Mouse (Mus musculus) heart, embryonic 12.5 days (tissue): ENCODE measurements at regions not wholly inside any gene's neighbourhood (a gene's known extent, or its start where the extent isn't known, plus 50 kb on each side); places are given as distances from the start of the nearest gene placed in this dataset.
A peak's percentile ranks its signal among the peaks of the same experiment; 100 is the strongest.

Experiments
- ATAC-seq: fragments of 200-750 bp; cut with Nextera tagmentation; 2 replicates; pipeline ENCODE4 v1.8.0; 2017; ENCODE audit warnings: moderate TSS enrichment, moderate library complexity; ENCODE audit not compliant: insufficient number of reproducible peaks, low FRiP score
- H3K27ac ChIP-seq: fragments of 300-500 bp; sonication (generic); 2 replicates; pipeline ENCODE4 v1.5.1; 2016; ENCODE audit warnings: mild to moderate bottlenecking, moderate library complexity; ENCODE audit not compliant: poor library complexity, severe bottlenecking
- H3K27me3 ChIP-seq: fragments of 300-500 bp; sonication (generic); replicated peaks from 2 replicates; pipeline ENCODE4 v1.6.1; 2016; ENCODE audit warnings: mild to moderate bottlenecking, moderate library complexity
- H3K36me3 ChIP-seq: fragments of 300-500 bp; sonication (generic); 2 replicates; pipeline ENCODE4 v1.6.1; 2016; ENCODE audit warnings: mild to moderate bottlenecking, moderate library complexity
- H3K4me1 ChIP-seq: fragments of 300-500 bp; sonication (generic); replicated peaks from 2 replicates; pipeline ENCODE4 v1.6.1; 2016; ENCODE audit warnings: mild to moderate bottlenecking
- H3K4me2 ChIP-seq: fragments of 300-500 bp; sonication (generic); 2 replicates; pipeline ENCODE4 v1.6.1; 2016; ENCODE audit warnings: mild to moderate bottlenecking, moderate library complexity
- H3K4me3 ChIP-seq: fragments of 300-500 bp; sonication (generic); 2 replicates; pipeline ENCODE4 v1.5.1; 2016; ENCODE audit warnings: mild to moderate bottlenecking
- H3K9ac ChIP-seq: fragments of 300-500 bp; sonication (generic); 2 replicates; pipeline ENCODE4 v1.6.1; 2016; ENCODE audit warnings: mild to moderate bottlenecking, moderate library complexity
- H3K9me3 ChIP-seq: fragments of 300-500 bp; sonication (generic); replicated peaks from 2 replicates; pipeline ENCODE4 v1.6.1; 2016; ENCODE audit warnings: mild to moderate bottlenecking, moderate library complexity
- WGBS: fragments of 180-500 bp; shearing (Covaris S2); methylation state at CpG from one replicate; pipeline ENCODE4 v1.1.7; 2016; 5-methylcytosine and 5-hydroxymethylcytosine counted together

DNA sequence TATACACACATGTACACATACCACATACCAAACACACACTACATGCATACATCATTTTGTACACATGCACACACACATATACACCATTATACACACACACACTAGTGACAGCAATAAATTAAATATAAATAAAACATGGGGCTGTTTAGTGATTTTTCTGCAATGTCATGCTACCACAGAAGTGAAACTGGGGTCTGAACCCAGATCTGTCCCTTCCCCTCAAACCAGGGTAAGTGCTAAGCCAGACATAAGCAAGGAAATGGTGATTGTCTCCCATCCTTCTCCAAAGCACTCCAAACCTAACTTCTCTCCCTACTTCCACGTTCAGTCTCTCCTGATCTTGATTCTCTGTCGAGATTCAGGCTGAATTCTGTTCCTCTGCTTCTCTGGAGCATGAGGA is 109.3 kb downstream of the Tbx19 start:
- peaks cover 26% of the 10 kb centered on the region for H3K4me1 ChIP-seq

GRCm38 (mm10) chr1:165050176-165050575 is 110.4 kb downstream of the Tbx19 start:
- Histone ChIP-seq H3K9me3 (no peaks in the 10 kb centered on the region), H3K4me3 (no peak overlapping the region), H3K4me2 (no peak overlapping the region), H3K36me3 (no peaks in the 10 kb centered on the region), H3K27me3 (no peaks in the 10 kb centered on the region), H3K4me1 (peaks cover 32% of the 10 kb centered on the region), H3K27ac (no peak overlapping the region), H3K9ac (no peak overlapping the region)
- 65% methylated on average over 4 of the region's 4 CpGs for WGBS
- no peak for ATAC-seq

More for the DNA sequence above, 109.3 kb downstream of the Tbx19 start:
- 64% methylated on average over 2 of the region's 2 CpGs for WGBS
- Histone ChIP-seq H3K27ac (no peak overlapping the region), H3K9ac (no peak overlapping the region), H3K27me3 (no peaks in the 10 kb centered on the region), H3K4me3 (no peak overlapping the region), H3K36me3 (no peaks in the 10 kb centered on the region), H3K4me2 (no peak overlapping the region), H3K9me3 (no peaks in the 10 kb centered on the region)
- no peak for ATAC-seq

GRCm38 (mm10) chr1:165046637-165047036 is 111.3 kb upstream of the Xcl1 start:
- Histone ChIP-seq H3K9me3 (no peaks in the 10 kb centered on the region), H3K4me3 (no peak overlapping the region), H3K9ac (peak overlapping the region; percentile 42; the same call in 1 of the 2 replicates), H3K27me3 (no peaks in the 10 kb centered on the region), H3K4me1 (peaks cover 54% of the 10 kb centered on the region), H3K36me3 (no peaks in the 10 kb centered on the region), H3K4me2 (peak overlapping the region; percentile 35), H3K27ac (peak overlapping the region; percentile 92)
- WGBS, result 6% methylated on average over 7 of the region's 7 CpGs
- ATAC-seq, result peak; percentile 89

GRCm38 (mm10) chr1:165046056-165046455 is 110.7 kb upstream of the Xcl1 start:
- H3K9ac ChIP-seq, result peak overlapping the region; percentile 42; the same call in 1 of the 2 replicates
- peak overlapping the region; percentile 35 for H3K4me2 ChIP-seq
- H3K4me3 ChIP-seq, result no peak overlapping the region
- H3K36me3 ChIP-seq, result no peaks in the 10 kb centered on the region
- no peaks in the 10 kb centered on the region for H3K9me3 ChIP-seq
- H3K27ac ChIP-seq, result peak overlapping the region; percentile 92
- H3K4me1 ChIP-seq, result peaks cover 54% of the 10 kb centered on the region
- no peaks in the 10 kb centered on the region for H3K27me3 ChIP-seq
- 57% methylated on average over 4 of the region's 4 CpGs for WGBS
- ATAC-seq, result no peak

DNA sequence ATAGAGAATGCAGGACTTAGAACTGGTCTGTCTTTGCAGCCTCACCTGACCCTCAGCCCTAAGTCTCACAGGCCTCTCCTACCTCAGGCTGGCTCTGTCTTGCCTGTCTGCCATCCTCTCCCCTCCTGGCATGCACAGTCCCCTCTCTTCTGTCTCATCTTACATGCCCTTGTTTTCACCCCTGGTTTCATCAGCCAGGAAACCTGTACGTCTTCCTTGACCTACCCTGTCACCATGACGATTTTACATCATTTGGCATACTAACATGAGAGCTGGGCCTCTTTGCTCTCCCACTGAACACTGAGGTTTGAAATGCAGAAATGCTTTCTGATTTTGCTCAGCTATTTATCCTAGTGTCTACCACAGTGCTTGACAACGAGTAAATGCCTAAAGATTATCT is 108.0 kb upstream of the Xcl1 start:
- no peaks in the 10 kb centered on the region for H3K9me3 ChIP-seq
- no peaks in the 10 kb centered on the region for H3K36me3 ChIP-seq
- ATAC-seq, result no peak
- H3K4me1 ChIP-seq, result peaks cover 51% of the 10 kb centered on the region
- H3K27me3 ChIP-seq, result no peaks in the 10 kb centered on the region
- 32% methylated on average over 3 of the region's 3 CpGs for WGBS
- 0 out of 2 replicates have a peak overlapping the region, but pooled peaks have one; percentile 1 for H3K27ac ChIP-seq
- no peak overlapping the region for H3K4me2 ChIP-seq
- no peak overlapping the region for H3K9ac ChIP-seq
- no peak overlapping the region for H3K4me3 ChIP-seq

DNA sequence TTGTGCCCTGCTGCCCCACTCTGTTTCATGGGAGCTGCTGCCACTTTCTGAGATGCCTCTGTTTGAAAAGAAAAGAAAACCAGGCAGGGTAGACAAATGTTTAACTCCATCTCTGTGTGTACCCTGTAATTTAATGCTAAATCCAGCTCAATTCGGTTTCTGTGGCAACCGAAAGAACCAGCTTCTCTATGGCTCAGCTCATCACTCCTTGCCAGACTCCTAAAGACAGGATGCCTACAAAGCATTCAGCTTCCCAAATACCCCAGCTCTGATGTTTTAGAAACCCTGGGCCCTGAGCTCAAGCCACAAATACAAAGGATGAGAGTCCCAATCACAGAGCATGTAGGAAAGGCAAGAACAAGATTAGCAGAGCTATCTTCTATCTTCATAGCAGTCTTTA is 106.8 kb upstream of the Xcl1 start:
- H3K27me3 ChIP-seq, result no peaks in the 10 kb centered on the region
- no peak overlapping the region for H3K9ac ChIP-seq
- no peaks in the 10 kb centered on the region for H3K36me3 ChIP-seq
- no peak overlapping the region for H3K4me3 ChIP-seq
- no peak overlapping the region for H3K27ac ChIP-seq
- no peaks in the 10 kb centered on the region for H3K9me3 ChIP-seq
- 84% methylated on average over 2 of the region's 2 CpGs for WGBS
- no peak for ATAC-seq
- H3K4me2 ChIP-seq, result no peak overlapping the region
- peaks cover 41% of the 10 kb centered on the region for H3K4me1 ChIP-seq

GRCm38 (mm10) chr1:165036631-165037030 is 101.3 kb upstream of the Xcl1 start:
- 72% methylated on average over 3 of the region's 3 CpGs for WGBS
- Histone ChIP-seq H3K9ac (no peak overlapping the region), H3K27ac (no peak overlapping the region), H3K4me3 (no peak overlapping the region), H3K4me1 (peaks cover 18% of the 10 kb centered on the region), H3K4me2 (no peak overlapping the region), H3K27me3 (no peaks in the 10 kb centered on the region), H3K9me3 (no peaks in the 10 kb centered on the region), H3K36me3 (no peaks in the 10 kb centered on the region)
- no peak for ATAC-seq

- 70% methylated on average over 1 of the region's 1 CpGs for WGBS
- Histone ChIP-seq H3K4me2 (no peak overlapping the region), H3K9me3 (no peaks in the 10 kb centered on the region), H3K27ac (no peak overlapping the region), H3K4me1 (peaks cover 18% of the 10 kb centered on the region), H3K4me3 (no peak overlapping the region), H3K9ac (no peak overlapping the region), H3K27me3 (no peaks in the 10 kb centered on the region), H3K36me3 (no peaks in the 10 kb centered on the region)
- ATAC-seq, result no peak
Measured at GRCm38 (mm10) chr1:165035618-165036017, 100.3 kb upstream of the Xcl1 start.

DNA sequence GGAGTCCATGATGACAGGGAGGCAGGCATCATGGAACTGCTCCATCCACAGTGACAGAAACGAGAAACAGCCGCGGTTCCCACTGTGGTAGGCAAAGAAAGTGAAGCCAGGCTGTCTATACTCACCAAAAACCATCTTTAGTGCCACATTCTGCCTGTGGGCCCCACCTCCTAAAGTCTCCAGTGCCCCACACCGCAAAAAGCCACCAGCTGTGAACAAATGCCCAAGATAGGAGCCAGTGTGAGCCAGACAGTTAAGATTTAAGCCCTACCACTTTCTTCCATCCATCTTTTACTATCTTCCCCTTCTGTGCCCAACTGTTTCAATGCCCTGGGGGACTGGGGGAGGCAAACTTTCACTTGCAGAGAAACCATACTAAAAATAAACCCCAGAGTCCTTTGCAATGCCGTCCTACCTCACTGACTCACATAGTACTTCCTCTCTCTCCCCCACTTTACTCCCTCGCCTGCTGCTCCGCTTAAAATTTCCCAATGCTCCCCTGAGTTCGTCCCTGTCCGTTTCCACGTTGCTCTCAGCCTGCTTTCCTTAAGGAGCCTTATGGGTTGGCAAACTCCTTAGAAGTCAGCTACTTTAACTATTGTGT is 85.7 kb upstream of the Xcl1 start:
- Histone ChIP-seq H3K9ac (no peak overlapping the region), H3K9me3 (no peaks in the 10 kb centered on the region), H3K27me3 (no peaks in the 10 kb centered on the region), H3K36me3 (no peaks in the 10 kb centered on the region), H3K4me1 (peaks cover 23% of the 10 kb centered on the region), H3K27ac (peak overlapping the region; percentile 63), H3K4me3 (no peak overlapping the region), H3K4me2 (no peak overlapping the region)
- no peak for ATAC-seq
- WGBS, result 44% methylated on average over 10 of the region's 10 CpGs

- H3K36me3 ChIP-seq, result no peaks in the 10 kb centered on the region
Measured at GRCm38 (mm10) chr1:165018692-165019309, 83.5 kb upstream of the Xcl1 start.

GRCm38 (mm10) chr1:165018236-165018635 is 82.9 kb upstream of the Xcl1 start:
- no peaks in the 10 kb centered on the region for H3K36me3 ChIP-seq
- no peak overlapping the region for H3K27ac ChIP-seq
- peak overlapping the region; percentile 69; the same call in 1 of the 2 replicates for H3K4me2 ChIP-seq
- 85% methylated on average over 4 of the region's 4 CpGs for WGBS
- H3K9me3 ChIP-seq, result no peaks in the 10 kb centered on the region
- no peak overlapping the region for H3K4me3 ChIP-seq
- H3K27me3 ChIP-seq, result no peaks in the 10 kb centered on the region
- ATAC-seq, result no peak
- H3K4me1 ChIP-seq, result peaks cover 27% of the 10 kb centered on the region
- H3K9ac ChIP-seq, result no peak overlapping the region

More at GRCm38 (mm10) chr1:165018692-165019309, 83.5 kb upstream of the Xcl1 start:
- Histone ChIP-seq H3K4me2 (peak overlapping the region; percentile 69), H3K27me3 (no peaks in the 10 kb centered on the region), H3K27ac (peak overlapping the region; percentile 87), H3K4me3 (peak overlapping the region; percentile 37), H3K9me3 (no peaks in the 10 kb centered on the region), H3K4me1 (peaks cover 23% of the 10 kb centered on the region), H3K9ac (peak overlapping the region; percentile 56; the same call in 1 of the 2 replicates)
- 12% methylated on average over 16 of the region's 16 CpGs for WGBS
- ATAC-seq, result peak; percentile 72
